Mouse (Mus musculus): ENCODE measurements around the gene Olfr1389. TPM values are rescaled to one million over a fixed set of nuclear protein-coding genes. Genes with fewer than 3 reads are reported as not detected.
"Not testable (repeated sequence)": the region's sequence is repeated elsewhere in the genome, so short reads cannot be mapped to it uniquely, and the experiment has no call there.

Olfr1389 gene
- polyA plus RNA-seq (2012; rRNA removed), result not detected in 2 replicates

GRCm38 (mm10) chr11:49422767-49423166 lies at the start of gene Olfr1389:
Gene Olfr1389, plus strand, starts transcription at chr11:49423067.
- no peaks in the 10 kb centered on the region for H3K4me1 ChIP-seq (ENCODE audit: control insufficient read depth, insufficient read depth, low read length)
- TF ChIP-seq POLR2A (IDR thresholded peaks at IDR 0.05; ENCODE audit: extremely low read depth, insufficient read depth, low read length) (no peak), CTCF (IDR thresholded peaks at IDR 0.05; ENCODE audit: extremely low read depth, insufficient read depth, low read length) (no peak)
- no peak within 1 kb of the TSS for H3K4me3 ChIP-seq (ENCODE audit: insufficient read depth, low read length)
- H3K27ac ChIP-seq (ENCODE audit: insufficient read depth, low read length), result no peak within 1 kb of the TSS

- Histone ChIP-seq H3K4me1 (ENCODE audit: control insufficient read depth, insufficient read depth, low read length) (no peaks in the 10 kb centered on the region), H3K4me3 (ENCODE audit: insufficient read depth, low read length) (no peak overlapping the region), H3K27ac (ENCODE audit: insufficient read depth, low read length) (no peak overlapping the region)
- TF ChIP-seq CTCF (IDR thresholded peaks at IDR 0.05; ENCODE audit: extremely low read depth, insufficient read depth, low read length), result no peak
- TF ChIP-seq POLR2A (IDR thresholded peaks at IDR 0.05; ENCODE audit: extremely low read depth, insufficient read depth, low read length), result no peak
These were observed 39.7 kb upstream of the Olfr1389 start for GRCm38 (mm10) chr11:49383133-49383532.

- H3K27ac ChIP-seq (ENCODE audit: insufficient read depth, low read length); H3K4me3 ChIP-seq (ENCODE audit: insufficient read depth, low read length); H3K4me1 ChIP-seq (ENCODE audit: control insufficient read depth, insufficient read depth, low read length): not testable (repeated sequence)
These were observed 36.7 kb upstream of the Olfr1389 start for GRCm38 (mm10) chr11:49386118-49386517.

DNA sequence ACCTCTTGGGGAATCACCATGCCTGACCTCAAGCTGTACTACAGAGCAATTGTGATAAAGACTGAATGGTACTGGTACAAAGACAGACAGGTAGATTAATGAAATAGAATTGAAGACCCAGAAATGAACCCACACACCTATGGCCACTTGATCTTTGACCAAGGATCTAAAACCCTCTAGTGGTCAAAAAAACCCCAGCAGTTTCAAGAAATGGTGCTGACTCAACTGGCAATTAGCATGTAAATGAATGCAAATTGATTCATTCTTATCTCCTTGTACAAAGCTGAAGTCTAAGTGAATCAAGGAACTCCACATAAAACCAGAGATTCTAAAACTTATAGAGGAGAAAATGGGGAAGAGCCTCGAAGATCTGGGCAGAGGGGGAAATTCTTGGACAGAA lies 30.2 kb upstream of the Olfr1389 start:
- H3K4me1 ChIP-seq (ENCODE audit: control insufficient read depth, insufficient read depth, low read length); H3K27ac ChIP-seq (ENCODE audit: insufficient read depth, low read length); H3K4me3 ChIP-seq (ENCODE audit: insufficient read depth, low read length): not testable (repeated sequence)

- Histone ChIP-seq H3K27ac (ENCODE audit: insufficient read depth, low read length) (no peak overlapping the region), H3K4me1 (ENCODE audit: control insufficient read depth, insufficient read depth, low read length) (no peaks in the 10 kb centered on the region), H3K4me3 (ENCODE audit: insufficient read depth, low read length) (no peak overlapping the region)
- no peak for TF ChIP-seq CTCF (IDR thresholded peaks at IDR 0.05; ENCODE audit: extremely low read depth, insufficient read depth, low read length)
- TF ChIP-seq POLR2A (IDR thresholded peaks at IDR 0.05; ENCODE audit: extremely low read depth, insufficient read depth, low read length), result no peak
These were observed 16.1 kb upstream of the Olfr1389 start for GRCm38 (mm10) chr11:49406784-49407183.

DNA sequence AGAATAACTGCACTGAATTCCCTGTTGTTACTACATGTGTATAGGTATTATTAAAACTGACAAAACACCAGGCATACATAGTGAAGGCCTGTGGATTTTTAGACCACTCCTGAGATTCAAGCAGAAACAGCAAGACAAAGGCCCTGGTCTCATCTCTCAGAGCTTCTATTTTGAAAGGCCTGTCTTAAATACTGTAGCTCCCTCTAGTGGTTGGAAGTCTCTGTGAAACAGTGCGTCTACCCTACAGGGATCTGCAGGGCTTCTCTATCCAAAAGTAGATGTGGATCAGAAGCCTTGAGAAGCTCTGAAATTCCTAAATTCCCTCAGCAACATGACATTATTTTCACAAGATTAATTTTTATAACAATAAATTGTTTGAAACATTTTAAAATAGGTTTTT lies 12.3 kb upstream of the Olfr1389 start:
- no peak overlapping the region for H3K27ac ChIP-seq (ENCODE audit: insufficient read depth, low read length)
- H3K4me1 ChIP-seq (ENCODE audit: control insufficient read depth, insufficient read depth, low read length), result no peaks in the 10 kb centered on the region
- TF ChIP-seq CTCF (IDR thresholded peaks at IDR 0.05; ENCODE audit: extremely low read depth, insufficient read depth, low read length) (0 out of 2 replicates have a peak, but pooled peaks have one; percentile 15), POLR2A (IDR thresholded peaks at IDR 0.05; ENCODE audit: extremely low read depth, insufficient read depth, low read length) (no peak)
- no peak overlapping the region for H3K4me3 ChIP-seq (ENCODE audit: insufficient read depth, low read length)

DNA sequence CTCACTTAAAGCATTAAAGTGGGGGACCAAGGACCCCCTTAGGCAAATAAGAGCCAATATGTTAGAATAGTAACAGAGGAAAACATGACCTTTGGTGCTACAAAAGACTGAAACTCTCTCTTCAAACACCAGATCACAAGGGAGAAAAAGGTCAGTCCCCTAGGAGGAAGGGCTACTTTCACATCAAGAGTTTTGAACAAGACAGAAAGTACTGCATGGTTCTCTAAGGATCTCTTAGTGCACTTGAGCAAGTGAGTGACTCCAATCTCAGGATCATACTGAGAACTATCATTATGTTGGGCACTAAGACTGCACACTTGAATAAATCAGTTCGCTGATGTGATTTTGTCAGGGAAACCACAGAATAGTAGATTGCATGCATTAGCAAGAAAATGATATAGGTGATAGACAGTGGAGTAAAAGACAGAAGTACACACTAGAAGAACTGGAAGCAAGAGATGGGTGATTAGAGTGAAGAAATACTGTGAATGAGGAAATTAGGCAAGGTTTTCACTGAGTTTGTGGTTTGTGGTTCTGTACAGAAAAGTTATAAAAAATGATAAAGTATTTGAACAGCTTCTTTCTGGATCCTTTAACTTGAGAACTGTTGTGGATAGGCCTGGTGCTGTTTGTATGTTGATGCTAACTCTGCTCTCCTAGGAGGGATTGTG lies 2.5 kb downstream of the Olfr1389 start:
- H3K4me1 ChIP-seq (ENCODE audit: control insufficient read depth, insufficient read depth, low read length), result no peaks in the 10 kb centered on the region
- H3K27ac ChIP-seq (ENCODE audit: insufficient read depth, low read length), result no peak overlapping the region
- TF ChIP-seq CTCF (IDR thresholded peaks at IDR 0.05; ENCODE audit: extremely low read depth, insufficient read depth, low read length) (no peak), POLR2A (IDR thresholded peaks at IDR 0.05; ENCODE audit: extremely low read depth, insufficient read depth, low read length) (no peak)
- no peak overlapping the region for H3K4me3 ChIP-seq (ENCODE audit: insufficient read depth, low read length)

DNA sequence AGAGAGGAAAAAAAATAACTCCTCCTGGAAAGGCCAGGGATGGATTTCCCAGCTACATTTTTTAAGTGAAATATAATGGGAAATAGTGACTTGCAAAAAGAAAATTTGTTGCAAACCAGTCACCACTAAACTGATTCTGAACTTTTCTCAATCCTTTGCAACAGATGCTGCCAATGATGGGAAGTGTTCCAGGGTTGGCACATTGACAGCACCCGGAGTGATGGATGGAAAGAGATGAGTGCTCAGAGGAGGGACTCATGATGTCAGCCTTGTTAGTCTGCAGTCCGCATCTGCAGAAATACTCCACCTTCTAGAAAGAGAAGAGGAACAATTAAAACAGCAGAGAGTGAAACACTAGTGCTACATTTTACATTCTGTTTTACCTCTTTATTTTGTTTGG lies 6.8 kb downstream of the Olfr1389 start:
- Histone ChIP-seq H3K4me1 (ENCODE audit: control insufficient read depth, insufficient read depth, low read length) (no peaks in the 10 kb centered on the region), H3K4me3 (ENCODE audit: insufficient read depth, low read length) (no peak overlapping the region), H3K27ac (ENCODE audit: insufficient read depth, low read length) (no peak overlapping the region)
- TF ChIP-seq POLR2A (IDR thresholded peaks at IDR 0.05; ENCODE audit: extremely low read depth, insufficient read depth, low read length) (no peak), CTCF (IDR thresholded peaks at IDR 0.05; ENCODE audit: extremely low read depth, insufficient read depth, low read length) (no peak)

DNA sequence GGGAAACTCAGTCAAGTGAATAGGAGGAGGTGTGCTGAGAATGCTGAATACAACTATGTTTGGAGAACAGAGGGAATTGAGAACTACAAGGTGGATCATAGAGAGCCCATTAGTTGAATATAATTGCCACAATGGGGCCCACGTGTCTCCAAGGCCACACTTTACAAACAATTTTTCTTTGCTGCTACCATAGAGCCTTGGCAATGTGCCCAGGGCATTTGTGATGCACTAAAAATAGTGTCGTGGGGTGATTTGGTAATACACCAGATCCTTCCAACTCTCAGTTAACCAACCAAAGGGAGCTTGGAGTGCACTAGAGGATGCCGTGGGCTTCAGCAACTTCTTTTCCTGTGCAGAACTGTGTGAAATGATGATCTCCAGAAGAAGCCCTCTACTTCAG lies 13.5 kb downstream of the Olfr1389 start, which contains the start of gene Olfr1388:
Gene Olfr1388, plus strand, starts transcription at position 214 of the 400 bp plus-strand sequence.
- TF ChIP-seq CTCF (IDR thresholded peaks at IDR 0.05; ENCODE audit: extremely low read depth, insufficient read depth, low read length) (no peak), POLR2A (IDR thresholded peaks at IDR 0.05; ENCODE audit: extremely low read depth, insufficient read depth, low read length) (no peak)
- no peak within 1 kb of the TSS for H3K4me3 ChIP-seq (ENCODE audit: insufficient read depth, low read length)

DNA sequence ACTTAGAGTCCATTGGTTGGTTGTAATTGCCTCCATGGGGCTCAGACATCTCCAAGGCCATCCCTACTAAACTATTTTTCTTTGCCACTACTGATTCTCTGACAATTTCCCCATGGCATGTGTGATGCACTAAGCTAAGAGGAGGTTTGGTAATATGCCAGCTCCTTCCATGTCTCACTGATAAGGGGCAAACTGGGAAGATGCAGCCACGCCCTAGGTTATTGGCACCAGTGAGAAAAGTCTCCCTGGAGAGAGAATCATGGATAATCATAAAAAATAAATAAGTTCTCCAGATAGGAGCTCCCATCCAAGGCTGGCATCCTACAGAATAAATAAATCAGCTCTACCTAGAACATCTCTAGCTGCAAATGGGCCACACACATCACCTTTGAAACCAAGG lies 32.2 kb downstream of the Olfr1389 start, which contains the start of gene Olfr1387:
Gene Olfr1387, plus strand, starts transcription at position 301 of the 400 bp plus-strand sequence.
- TF ChIP-seq POLR2A (IDR thresholded peaks at IDR 0.05; ENCODE audit: extremely low read depth, insufficient read depth, low read length) (no peak), CTCF (IDR thresholded peaks at IDR 0.05; ENCODE audit: extremely low read depth, insufficient read depth, low read length) (no peak)
- no peak within 1 kb of the TSS for H3K4me3 ChIP-seq (ENCODE audit: insufficient read depth, low read length)
- no peak within 1 kb of the TSS for H3K27ac ChIP-seq (ENCODE audit: insufficient read depth, low read length)
- H3K4me1 ChIP-seq (ENCODE audit: control insufficient read depth, insufficient read depth, low read length), result peaks cover 1% of the 10 kb centered on the region; the same call in 1 of the 2 replicates

More for the DNA sequence above, 13.5 kb downstream of the Olfr1389 start, which contains the start of gene Olfr1388:
- no peaks in the 10 kb centered on the region for H3K4me1 ChIP-seq (ENCODE audit: control insufficient read depth, insufficient read depth, low read length)
- H3K27ac ChIP-seq (ENCODE audit: insufficient read depth, low read length), result no peak within 1 kb of the TSS

DNA sequence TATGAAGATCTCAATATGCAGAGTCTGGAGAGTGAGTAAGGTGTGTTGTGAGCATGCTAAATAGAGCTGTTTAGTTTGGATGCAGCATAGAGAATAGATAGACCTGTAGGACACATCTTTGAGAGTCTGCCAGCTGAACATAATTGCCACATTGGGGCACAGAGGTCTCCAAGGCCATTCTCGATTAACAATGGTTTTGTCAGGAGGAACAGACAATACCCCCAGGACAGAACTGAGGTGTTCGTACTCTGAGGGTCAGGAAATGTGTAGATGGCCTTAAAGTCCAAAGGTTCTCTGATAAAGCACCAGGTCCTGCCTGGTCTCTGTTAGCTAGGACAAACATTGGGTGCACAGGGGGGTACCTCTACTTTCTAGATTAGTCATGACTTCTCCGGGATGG lies 41.9 kb downstream of the Olfr1389 start, which contains the start of gene Olfr1386:
Gene Olfr1386, plus strand, starts transcription at position 301 of the 400 bp plus-strand sequence.
- H3K4me3 ChIP-seq (ENCODE audit: insufficient read depth, low read length); H3K27ac ChIP-seq (ENCODE audit: insufficient read depth, low read length); H3K4me1 ChIP-seq (ENCODE audit: control insufficient read depth, insufficient read depth, low read length): not testable (repeated sequence)
